ENCODE assay signal across 11 mouse cellular contexts in genomic region chr3:51974601-51975000, GRCm38 (mm10).
"Had no signal": no experiment of that assay in that cellular context is flagged by ENCODE, and none has a peak within 500 bp of the region (broad histone marks: within the 10 kb centered on the region; RNA-seq: fewer than 3 reads in every experiment).

No protein-coding gene starts in this region.

- DNase-seq: kidney, adult 9 months; kidney, postnatal 14 days; kidney, postnatal 4 days; liver, embryonic 13.5 days; lung, adult 2 months; lung, postnatal 14 days; lung, postnatal 4 days; retina, postnatal 1 day; right cerebral cortex, postnatal 25 days; spleen, adult 18-20 months; thymus, postnatal 4 days had no signal
